Mouse (Mus musculus) kidney, adult 9 months (tissue): ENCODE results near the gene Dqx1.

Experiments used
- DNase-seq: peaks from one replicate; pipeline ENCODE4 v3.0.0; 2022

Dqx1 gene

DNA sequence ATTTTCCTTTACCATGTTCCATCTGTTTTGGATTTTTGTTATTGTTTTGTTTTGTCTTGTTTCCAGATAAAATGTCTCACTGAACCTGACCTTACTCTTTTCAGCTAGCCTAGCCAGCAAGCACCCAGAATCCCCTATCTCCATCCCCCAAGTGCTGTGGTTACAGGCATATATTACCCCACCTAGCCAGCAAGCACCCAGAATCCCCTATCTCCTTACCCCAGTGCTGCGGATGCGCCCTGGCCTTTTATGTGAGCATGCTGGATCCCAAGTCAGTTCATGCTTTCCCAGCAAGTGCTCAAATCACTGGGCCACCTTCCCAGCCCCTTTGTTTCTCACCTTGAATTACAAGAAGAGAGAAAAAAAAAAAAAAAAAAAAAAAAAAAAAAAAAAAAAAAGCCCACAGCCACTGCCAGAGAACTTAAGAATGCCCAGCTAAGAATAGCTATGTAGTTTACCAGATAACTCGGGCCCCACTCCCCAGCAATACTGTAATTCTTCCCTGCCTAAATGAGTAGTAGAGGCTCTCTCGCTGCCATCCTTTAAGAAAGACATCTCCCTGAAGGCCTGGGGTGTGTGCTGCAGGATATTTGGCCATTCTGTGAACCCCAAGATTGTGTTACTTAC lies 54.0 kb downstream of the Dqx1 start:
- DNase-seq = no peak

DNA sequence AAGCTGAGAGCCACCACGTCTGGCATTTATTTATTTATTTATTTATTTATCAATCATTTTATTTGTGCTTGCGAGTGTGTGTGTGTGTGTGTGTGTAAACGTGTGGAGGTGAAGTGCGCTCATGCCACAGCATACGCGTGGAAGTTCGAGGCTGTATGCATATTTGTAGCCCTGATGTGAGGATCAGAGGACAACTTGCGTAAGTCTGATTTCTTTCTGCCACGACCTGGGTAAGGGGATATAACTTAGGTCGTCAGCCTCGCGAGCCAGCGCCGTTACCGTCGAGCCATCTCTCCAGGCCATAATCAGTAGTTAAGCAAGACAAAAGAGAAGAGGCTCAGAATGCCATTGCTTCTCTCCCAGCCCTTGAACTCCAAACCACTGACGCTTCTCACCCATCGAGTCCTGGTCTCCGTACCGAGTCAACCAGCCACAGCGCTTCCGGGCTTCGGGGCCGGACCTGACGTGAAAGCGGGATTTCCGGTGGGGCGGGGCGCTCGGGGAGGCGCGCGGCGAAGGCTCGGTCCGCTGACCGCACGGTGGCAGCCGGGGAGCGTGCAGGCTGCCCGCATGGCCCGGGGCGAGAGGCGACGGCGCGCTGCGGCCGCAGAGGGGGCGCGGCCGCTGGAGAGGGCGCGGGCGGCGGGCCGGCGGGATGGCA lies 57.5 kb downstream of the Dqx1 start, which contains the start of gene Mogs:
Gene Mogs, plus strand, starts transcription at position 486 of the 661 bp plus-strand sequence.
- DNase-seq = peak; percentile 94

DNA sequence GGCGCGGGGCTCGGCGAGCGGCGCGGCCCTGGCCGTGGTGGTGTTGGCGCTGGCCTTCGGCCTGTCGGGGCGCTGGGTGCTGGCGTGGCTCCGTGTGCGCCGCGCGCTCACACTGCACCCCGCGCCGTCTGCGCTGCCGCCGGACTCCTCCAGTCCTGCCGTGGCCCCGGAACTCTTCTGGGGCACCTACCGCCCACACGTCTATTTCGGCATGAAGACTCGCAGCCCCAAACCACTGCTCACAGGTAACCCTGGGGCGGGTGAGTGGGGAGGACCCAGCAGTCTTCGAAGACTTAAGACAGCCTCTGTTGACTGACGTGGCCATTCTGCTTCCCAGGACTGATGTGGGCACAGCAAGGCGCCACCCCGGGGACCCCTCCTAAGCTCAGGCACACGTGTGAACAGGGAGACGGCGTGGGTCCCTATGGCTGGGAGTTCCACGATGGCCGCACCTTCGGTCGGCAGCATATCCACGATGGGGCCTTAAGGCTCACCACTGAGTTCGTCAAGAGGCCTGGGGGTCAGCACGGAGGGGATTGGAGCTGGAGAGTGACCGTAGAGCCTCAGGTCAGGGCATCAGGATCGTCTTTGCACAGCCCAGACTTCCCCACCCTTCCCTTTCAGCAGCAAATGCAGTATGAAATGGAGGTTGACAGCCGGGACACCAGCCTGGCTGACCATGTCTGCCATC lies 58.2 kb downstream of the Dqx1 start:
- no peak for DNase-seq

DNA sequence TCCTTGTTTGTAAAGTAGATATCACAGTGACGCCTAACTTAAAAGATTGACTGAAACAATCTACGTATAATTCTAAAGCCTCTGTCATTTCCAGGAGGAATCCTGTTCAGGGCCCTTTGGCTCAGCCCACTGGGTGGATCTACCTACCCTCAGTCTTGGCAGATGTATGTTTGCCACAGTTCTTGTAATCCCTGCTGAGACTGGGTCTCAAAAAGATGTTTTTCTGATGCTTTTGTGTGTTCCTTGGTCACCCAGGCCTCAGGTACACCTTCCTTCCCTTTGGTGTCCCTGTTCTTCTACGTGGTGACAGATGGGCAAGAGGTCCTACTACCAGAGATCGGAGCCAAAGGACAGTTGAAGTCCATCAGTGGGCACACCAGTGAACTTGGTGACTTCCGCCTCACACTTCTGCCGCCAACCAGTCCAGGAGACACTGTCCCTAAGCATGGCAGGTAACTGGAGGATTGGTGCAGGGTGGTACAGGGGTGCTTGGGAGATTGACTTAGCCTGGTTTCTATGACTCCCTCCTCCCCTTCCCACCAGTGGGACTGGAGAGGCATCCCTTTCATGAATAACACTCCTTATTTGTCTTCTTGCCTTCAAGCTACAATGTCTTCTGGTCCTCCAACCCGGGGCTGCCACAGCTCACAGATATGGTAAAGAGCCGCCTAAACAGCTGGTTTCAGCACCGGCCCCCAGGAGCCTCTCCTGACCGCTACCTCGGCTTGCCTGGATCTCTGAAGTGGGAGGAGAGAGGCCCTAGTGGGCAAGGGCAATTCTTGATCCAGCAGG lies 58.9 kb downstream of the Dqx1 start:
- DNase-seq = no peak
